Mouse (Mus musculus) v-Abl transformed pro-B cells (cell line): ENCODE results near the gene Nav1.
"Not testable (repeated sequence)": the region's sequence is repeated elsewhere in the genome, so short reads cannot be mapped to it uniquely, and the experiment has no call there.

ENCODE experiments used
- in situ Hi-C, 2 experiments: fragments of 400-800 bp; cut with MboI; formaldehyde crosslinking; loops; one replicate each; pipeline ENCODE4 v1.15.1; 2025; ENCODE audit not compliant: unreplicated experiment in 2 of 2

Gene Nav1

GRCm38 (mm10) chr1:135495048-135495447 is 112.0 kb downstream of the Nav1 start:
- in situ Hi-C loops, result no loop called here

DNA sequence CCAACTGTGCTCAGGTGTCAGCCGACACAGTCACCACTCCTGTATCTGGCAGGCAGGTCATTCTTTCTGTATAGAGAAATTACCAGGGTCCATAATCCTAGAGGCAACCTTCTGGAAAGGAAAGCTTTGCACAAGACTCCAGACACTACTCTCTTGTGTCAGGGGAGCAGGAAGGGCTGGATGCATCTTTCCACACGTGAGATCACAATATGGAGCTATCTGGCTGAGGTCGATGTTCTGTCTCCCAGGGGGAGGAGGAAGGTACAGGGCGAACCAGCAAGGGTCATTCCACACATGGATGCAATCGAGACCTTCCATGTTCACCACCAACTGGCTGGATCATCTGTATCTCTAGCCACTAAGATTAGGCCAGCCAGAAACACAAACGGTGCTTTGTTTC is 113.2 kb downstream of the Nav1 start:
- in situ Hi-C loops, result no loop called here

DNA sequence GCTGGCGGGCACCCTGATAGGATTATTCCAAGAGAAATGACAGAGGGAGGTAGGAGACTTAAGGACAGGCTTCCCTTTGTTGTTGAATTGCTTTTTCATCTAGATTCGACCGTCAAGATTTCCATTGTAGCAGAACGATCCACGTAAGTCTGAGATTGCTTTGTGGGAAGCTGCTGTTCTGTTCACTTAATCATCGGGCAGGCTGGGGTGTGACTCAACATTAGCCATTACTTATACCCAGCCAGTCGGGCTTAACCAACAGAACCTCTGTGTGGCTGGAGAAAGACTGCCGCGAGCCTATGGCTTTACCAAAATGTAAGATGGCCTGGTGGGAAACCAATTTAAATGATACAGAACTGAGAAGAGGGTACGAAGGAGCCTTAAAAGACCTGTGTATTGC is 114.7 kb downstream of the Nav1 start:
- in situ Hi-C loops, result no loop called here

DNA sequence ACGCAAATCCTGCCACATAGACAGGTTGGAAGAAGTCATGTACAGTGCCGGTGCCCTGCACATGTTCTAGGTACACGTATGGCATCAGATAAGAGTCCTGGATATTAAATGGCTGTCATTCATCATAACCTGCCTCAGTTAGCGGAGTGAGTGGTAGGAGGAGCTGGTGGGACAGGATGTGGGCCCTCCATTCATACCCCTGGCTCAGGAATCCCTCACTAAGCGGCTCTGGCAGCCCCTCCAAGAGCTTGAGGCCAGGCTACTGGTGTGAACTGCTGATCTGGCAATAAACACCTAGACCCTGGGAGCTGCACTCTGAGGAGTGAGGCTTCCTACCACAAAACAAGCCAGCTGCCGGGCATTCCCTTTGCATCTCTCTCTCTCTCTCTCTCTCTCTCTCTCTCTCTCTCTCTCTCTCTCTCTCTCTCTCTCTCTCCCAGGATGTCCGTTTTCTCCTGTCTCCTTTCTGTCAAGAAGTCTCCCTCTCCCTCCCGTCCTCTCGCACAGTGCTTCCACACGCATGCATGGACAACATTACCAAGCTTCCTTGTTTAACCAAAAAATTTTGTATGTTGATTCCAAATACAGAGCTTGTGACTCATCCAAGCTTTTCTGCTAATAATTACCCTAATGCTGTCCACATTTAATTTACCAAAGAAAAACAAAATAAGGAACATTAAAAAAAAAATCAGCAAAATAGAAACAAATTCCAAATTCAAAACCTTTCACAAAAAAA is 116.0 kb downstream of the Nav1 start:
- in situ Hi-C loops, result no loop called here

DNA sequence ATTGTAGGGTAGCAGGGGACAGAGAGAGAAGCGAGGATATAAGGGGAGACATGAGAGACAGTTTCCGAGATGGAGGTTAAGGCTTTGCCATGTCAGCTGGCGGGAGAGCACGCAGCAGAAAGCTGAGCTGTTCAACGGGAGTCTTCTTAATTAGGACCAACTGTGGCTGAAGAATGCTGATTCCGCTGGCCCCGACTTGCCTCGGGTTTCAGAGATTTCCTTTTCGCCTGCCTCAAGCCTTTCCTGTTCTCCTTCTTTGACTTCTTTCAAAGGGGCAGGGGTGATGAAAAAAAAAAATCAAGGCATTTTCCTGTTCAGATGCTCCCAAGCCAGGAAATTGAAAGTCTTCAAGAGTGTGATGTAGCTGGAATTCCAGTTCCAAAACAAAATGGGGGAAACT is 118.2 kb downstream of the Nav1 start:
- in situ Hi-C loops, result no loop called here

DNA sequence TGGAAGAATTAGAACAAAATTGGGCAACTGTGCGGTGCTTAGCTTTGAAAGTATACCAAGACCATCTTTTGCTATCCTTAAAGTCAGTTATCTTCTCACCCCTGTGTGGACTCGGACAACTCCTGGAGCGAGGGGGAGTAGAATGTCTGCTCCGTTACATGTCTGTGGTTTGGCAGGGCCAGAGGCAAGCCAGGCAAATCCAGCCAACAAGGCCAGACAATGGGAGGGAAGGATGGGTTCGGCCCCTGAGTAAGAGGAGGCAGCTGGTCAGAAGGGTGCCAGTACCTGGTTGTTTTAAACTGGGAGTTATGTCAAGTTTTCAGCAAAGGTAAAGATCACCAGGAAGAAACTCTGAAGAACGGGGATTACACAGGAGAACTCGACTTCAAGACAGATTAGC is 121.9 kb downstream of the Nav1 start:
- in situ Hi-C loops, result no loop called here

GRCm38 (mm10) chr1:135484503-135485051 is 122.5 kb downstream of the Nav1 start:
- in situ Hi-C loops, result not testable (repeated sequence)

GRCm38 (mm10) chr1:135483971-135484370 is 123.1 kb downstream of the Nav1 start:
- in situ Hi-C loops, result no loop called here

GRCm38 (mm10) chr1:135482666-135483065 is 124.4 kb downstream of the Nav1 start:
- in situ Hi-C loops, result no loop called here

DNA sequence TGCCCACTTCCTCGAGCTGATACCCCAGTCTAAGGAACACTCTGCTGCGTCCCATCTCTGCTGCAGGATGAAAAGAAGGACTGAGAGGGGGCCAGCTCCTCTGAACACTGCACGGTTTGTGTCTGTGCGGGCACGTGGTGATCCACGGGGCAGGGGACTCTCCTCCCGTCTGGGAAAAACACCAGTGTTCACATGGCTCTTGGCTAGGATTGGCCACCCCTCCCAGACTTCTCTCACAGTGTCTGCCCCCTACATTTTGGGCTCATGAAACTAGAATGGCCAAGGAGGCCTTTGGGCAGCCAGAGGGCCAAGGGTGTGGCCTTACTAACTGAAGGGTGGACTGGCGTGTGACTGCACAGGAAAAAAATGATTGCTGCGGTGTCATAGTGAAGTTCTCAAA is 125.4 kb downstream of the Nav1 start:
- in situ Hi-C loops, result no loop called here

GRCm38 (mm10) chr1:135480815-135481214 is 126.3 kb downstream of the Nav1 start:
- in situ Hi-C loops, result no loop called here

- in situ Hi-C loops, result no loop called here
Observed at GRCm38 (mm10) chr1:135475571-135475895, 131.6 kb downstream of the Nav1 start.

- in situ Hi-C loops, result no loop called here
Observed at GRCm38 (mm10) chr1:135474861-135475570, 132.1 kb downstream of the Nav1 start.

DNA sequence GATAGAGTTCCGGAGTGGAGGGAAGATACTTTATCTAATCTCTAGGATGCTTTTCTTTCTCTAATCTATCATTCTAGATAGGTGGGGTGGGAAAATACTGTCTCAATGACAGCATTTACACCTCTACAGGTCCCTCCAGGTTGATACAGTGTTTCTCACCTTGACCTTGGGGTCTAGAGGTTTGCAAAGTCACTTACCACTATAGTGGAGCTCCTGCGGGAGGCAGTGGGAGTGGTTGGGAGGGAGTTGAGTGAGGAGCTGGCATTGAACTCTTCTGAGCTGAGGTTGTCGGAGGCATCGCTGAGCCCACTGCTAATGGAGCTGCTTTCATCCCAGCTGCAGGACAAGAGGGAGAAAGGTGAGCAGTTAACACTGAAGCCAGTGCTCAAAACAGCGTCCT is 134.6 kb downstream of the Nav1 start:
- in situ Hi-C loops, result no loop called here

GRCm38 (mm10) chr1:135471742-135472141 is 135.4 kb downstream of the Nav1 start:
- in situ Hi-C loops, result no loop called here

DNA sequence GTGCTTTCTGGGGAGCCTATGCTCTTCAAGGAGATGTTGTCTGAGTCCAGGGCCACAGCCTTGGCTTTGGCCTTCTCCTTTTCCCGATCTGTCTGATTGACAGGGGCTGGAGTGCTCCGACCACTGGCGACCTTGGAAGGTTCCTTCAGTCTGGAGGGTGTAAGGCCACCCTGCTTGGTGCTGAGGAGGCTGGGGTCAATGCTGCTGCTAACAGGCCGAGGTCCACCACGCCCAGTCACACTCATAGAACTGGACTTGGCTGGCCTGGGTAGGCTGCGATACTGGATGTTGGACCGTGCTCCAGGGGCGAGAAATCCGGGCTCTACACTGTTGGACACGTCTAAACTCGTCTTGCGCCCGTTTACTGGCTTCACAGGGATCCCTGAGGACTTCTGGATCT is 136.5 kb downstream of the Nav1 start:
- in situ Hi-C loops, result no loop called here

GRCm38 (mm10) chr1:135467462-135467861 is 139.6 kb downstream of the Nav1 start:
- in situ Hi-C loops, result no loop called here

GRCm38 (mm10) chr1:135466935-135467334 is 140.2 kb downstream of the Nav1 start:
- in situ Hi-C loops, result no loop called here

DNA sequence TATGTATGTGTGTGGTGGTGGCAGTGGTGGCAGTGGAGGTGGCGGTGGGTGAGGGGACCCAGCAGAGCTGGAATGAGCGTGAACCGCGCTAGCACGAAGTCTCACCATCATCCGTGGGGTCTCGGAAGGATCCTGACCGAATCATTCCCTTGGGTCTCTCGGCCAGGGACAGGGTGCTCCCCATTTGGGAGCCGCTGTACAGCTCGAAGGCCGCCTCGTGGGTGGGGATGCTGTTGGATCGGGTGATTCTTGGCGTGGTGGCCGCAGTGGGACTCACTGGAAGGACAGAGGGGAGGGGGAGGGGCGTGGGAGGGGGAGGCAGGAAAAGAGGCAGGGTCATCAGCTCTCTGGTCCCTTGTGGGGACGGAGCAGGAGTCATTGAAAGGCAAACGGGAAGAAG is 141.4 kb downstream of the Nav1 start:
- in situ Hi-C loops, result no loop called here

DNA sequence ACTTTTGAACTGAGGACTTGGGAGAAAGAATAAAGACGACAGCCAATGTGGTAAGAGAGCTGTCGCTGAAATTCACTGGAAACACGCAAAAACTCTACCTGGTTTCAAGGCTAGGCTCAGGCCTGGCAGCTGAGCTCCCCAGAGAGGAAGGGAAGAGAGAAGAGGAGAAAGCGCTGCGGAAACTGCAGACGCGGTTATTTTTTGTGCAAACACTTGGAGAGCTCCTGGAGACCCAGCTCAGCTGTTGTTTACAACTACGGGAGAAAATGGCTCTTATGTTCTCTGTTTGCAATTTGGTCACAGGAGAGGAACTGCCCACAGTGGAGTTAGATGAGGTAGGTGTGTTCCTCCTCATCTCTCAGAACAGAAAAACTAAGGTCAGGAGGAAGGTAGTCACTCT is 144.4 kb downstream of the Nav1 start:
- in situ Hi-C loops, result no loop called here

DNA sequence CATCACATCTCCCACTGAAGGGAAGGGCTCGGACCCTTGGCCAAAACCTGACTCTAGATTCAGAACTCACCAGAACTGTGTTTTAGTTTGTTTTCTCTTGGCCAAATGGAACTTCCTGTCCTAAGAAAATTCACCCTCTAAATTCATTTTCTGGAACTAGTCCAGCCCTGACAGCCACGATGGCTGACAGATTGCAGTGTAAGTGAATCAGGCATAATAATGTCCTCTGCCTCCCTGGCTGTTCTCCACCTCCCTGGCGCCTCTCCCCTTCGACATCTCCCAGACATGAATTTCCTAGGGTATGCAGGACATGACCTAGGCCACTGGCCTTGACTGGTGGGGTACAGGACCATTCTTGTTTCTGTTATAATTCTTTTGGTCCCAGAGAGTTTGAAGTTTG is 144.8 kb downstream of the Nav1 start:
- in situ Hi-C loops, result no loop called here

GRCm38 (mm10) chr1:135461097-135461730 is 145.9 kb downstream of the Nav1 start:
- in situ Hi-C loops, result no loop called here
